Mouse (Mus musculus): ENCODE measurements around the gene Vgll4. TPM values are rescaled to one million over a fixed set of nuclear protein-coding genes. Genes with fewer than 3 reads are reported as not detected.

The Vgll4 gene
- polyA plus RNA-seq, 1 experiment from 2014 or later, result 73.1 TPM

DNA sequence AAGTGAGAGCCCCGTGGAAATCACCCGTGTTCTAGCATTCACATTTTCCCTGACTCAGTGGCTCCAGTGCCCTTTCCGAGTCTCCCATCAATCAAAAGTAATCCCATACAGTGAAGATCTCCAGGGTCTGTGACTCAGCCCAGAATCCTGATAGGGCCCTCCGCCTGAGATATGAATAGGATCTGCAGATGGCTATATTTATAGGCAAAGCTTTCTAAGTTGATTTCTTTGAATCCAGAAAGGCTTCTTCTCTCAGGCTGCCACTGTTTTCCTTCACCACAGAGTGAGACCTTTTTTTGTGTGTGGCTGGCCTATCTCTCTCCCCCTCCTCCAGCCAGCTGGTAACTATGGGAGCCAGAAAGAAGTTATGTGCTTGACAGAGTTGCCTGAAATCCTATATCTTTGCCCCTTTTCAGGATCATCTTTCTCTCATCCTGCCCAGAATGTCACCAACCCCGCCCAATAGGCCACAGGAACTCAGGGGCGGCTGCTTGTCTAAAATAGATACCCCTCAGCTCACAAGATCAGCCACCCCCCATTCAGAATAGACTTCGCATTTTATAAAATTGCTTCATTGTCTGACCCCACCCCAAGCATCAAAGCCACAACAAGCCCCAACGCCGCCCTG, 136.6 kb downstream of the Vgll4 start:
- Histone ChIP-seq H3K36me3 (ENCODE audit: control insufficient read depth, insufficient read depth, low read length) (no peaks in the 10 kb centered on the region), H3K4me1 (replicated peaks; ENCODE audit: control insufficient read depth, insufficient read depth, low read length) (no peaks in the 10 kb centered on the region), H3K9ac (ENCODE audit: low read length) (no peak overlapping the region), H3K27me3 (ENCODE audit: control insufficient read depth, insufficient read depth, low read length) (no peaks in the 10 kb centered on the region), H3K9me3 (ENCODE audit: control insufficient read depth, low read length) (no peaks in the 10 kb centered on the region), H3K4me3 (ENCODE audit: low read depth, low read length) (no peak overlapping the region), H3K27ac (ENCODE audit: low read depth, low read length) (no peak overlapping the region), H3K4me2 (ENCODE audit: low read depth, low read length, severe bottlenecking) (no peak overlapping the region)
- DNase-seq (ENCODE audit: low spot score), result no peak
- WGBS, result 87% methylated on average over 9 of the region's 9 CpGs
- no peak for ATAC-seq (replicated peaks; ENCODE audit: low FRiP score)

DNA sequence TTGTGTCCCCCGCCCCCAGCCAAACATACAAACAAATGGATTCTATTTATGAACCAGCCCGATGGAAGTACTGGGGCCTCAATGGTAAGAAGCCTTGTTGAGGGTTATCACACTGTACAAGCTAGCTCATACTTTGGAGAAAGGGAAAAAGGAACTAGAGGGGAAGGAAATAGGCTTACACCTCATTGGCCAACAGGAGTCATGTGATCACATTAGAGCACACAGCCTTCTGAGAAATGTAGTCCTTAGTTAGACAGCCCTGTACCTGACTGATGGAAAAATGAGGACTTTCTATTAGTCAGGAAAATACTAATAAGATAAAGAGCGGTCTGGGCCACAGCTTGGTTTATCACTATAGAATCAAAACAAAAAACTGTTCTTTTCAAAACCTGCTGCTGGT, 138.0 kb downstream of the Vgll4 start:
- Histone ChIP-seq H3K4me2 (ENCODE audit: low read depth, low read length, severe bottlenecking) (no peak overlapping the region), H3K36me3 (ENCODE audit: control insufficient read depth, insufficient read depth, low read length) (no peaks in the 10 kb centered on the region), H3K27me3 (ENCODE audit: control insufficient read depth, insufficient read depth, low read length) (no peaks in the 10 kb centered on the region), H3K4me3 (ENCODE audit: low read depth, low read length) (no peak overlapping the region), H3K9ac (ENCODE audit: low read length) (no peak overlapping the region), H3K27ac (ENCODE audit: low read depth, low read length) (no peak overlapping the region), H3K4me1 (replicated peaks; ENCODE audit: control insufficient read depth, insufficient read depth, low read length) (no peaks in the 10 kb centered on the region), H3K9me3 (ENCODE audit: control insufficient read depth, low read length) (no peaks in the 10 kb centered on the region)
- DNase-seq (ENCODE audit: low spot score) (no peak), ATAC-seq (replicated peaks; ENCODE audit: low FRiP score) (no peak)
- WGBS, result 92% methylated on average over 3 of the region's 3 CpGs

GRCm38 (mm10) chr6:114829660-114830438, 139.9 kb downstream of the Vgll4 start:
- no peak overlapping the region for H3K9ac ChIP-seq (ENCODE audit: low read length)
- 90% methylated on average over 9 of the region's 9 CpGs for WGBS
- H3K27ac ChIP-seq (ENCODE audit: low read depth, low read length), result no peak overlapping the region
- H3K4me1 ChIP-seq (replicated peaks; ENCODE audit: control insufficient read depth, insufficient read depth, low read length), result no peaks in the 10 kb centered on the region
- no peak for DNase-seq (ENCODE audit: low spot score)
- no peaks in the 10 kb centered on the region for H3K27me3 ChIP-seq (ENCODE audit: control insufficient read depth, insufficient read depth, low read length)
- H3K36me3 ChIP-seq (ENCODE audit: control insufficient read depth, insufficient read depth, low read length), result no peaks in the 10 kb centered on the region
- no peak overlapping the region for H3K4me2 ChIP-seq (ENCODE audit: low read depth, low read length, severe bottlenecking)
- no peak for ATAC-seq (replicated peaks; ENCODE audit: low FRiP score)
- H3K4me3 ChIP-seq (ENCODE audit: low read depth, low read length), result no peak overlapping the region
- no peaks in the 10 kb centered on the region for H3K9me3 ChIP-seq (ENCODE audit: control insufficient read depth, low read length)

DNA sequence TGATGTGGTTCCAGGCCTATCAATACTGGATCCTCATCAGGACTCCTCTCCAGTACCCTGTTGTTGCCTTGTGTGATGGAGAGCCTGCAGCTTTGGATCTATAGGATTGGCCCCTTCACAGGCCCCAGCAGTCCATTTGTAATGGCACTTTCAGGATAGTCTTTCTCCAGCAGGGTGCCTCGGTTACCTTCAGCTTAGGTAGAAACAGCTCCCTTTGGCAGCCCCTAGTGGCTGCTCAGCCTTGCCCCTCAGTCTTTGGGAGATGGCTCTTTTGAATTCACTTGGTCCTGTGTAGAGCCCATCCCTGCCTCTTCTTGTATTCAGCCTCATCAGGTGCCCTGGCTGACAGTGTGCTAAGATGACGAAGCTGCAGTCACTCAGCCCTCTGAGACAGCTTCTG, 142.9 kb downstream of the Vgll4 start:
- Histone ChIP-seq H3K4me2 (ENCODE audit: low read depth, low read length, severe bottlenecking) (no peak overlapping the region), H3K36me3 (ENCODE audit: control insufficient read depth, insufficient read depth, low read length) (no peaks in the 10 kb centered on the region), H3K9me3 (ENCODE audit: control insufficient read depth, low read length) (no peaks in the 10 kb centered on the region), H3K27ac (ENCODE audit: low read depth, low read length) (no peak overlapping the region), H3K9ac (ENCODE audit: low read length) (no peak overlapping the region), H3K27me3 (ENCODE audit: control insufficient read depth, insufficient read depth, low read length) (no peaks in the 10 kb centered on the region), H3K4me1 (replicated peaks; ENCODE audit: control insufficient read depth, insufficient read depth, low read length) (no peaks in the 10 kb centered on the region), H3K4me3 (ENCODE audit: low read depth, low read length) (no peak overlapping the region)
- ATAC-seq (replicated peaks; ENCODE audit: low FRiP score) (no peak), DNase-seq (ENCODE audit: low spot score) (no peak)
- 62% methylated on average over 2 of the region's 2 CpGs for WGBS

DNA sequence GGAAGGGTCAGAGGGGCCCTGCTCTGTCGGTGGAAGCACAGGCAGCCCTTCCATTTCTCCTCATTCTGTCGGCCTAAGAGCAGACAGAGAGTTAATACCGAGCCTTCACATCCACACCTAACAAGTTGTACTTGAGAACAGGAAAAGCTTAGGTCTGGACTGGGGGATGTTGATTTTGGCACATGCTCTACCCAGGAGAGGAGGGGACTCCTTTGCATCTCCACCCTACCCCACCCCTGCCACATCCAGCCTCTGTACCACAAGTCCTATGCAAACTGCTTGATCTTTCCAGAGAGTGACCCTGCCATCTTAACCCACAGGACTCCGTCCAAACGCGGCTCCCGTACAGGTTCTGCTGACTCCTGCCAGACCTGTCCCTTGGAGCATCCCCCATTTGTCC, 148.1 kb downstream of the Vgll4 start:
- Histone ChIP-seq H3K9me3 (ENCODE audit: control insufficient read depth, low read length) (no peaks in the 10 kb centered on the region), H3K4me2 (ENCODE audit: low read depth, low read length, severe bottlenecking) (no peak overlapping the region), H3K4me3 (ENCODE audit: low read depth, low read length) (no peak overlapping the region), H3K36me3 (ENCODE audit: control insufficient read depth, insufficient read depth, low read length) (no peaks in the 10 kb centered on the region), H3K27ac (ENCODE audit: low read depth, low read length) (no peak overlapping the region), H3K27me3 (ENCODE audit: control insufficient read depth, insufficient read depth, low read length) (no peaks in the 10 kb centered on the region), H3K4me1 (replicated peaks; ENCODE audit: control insufficient read depth, insufficient read depth, low read length) (no peaks in the 10 kb centered on the region; the same call in 1 of the 2 replicates), H3K9ac (ENCODE audit: low read length) (no peak overlapping the region)
- 93% methylated on average over 7 of the region's 7 CpGs for WGBS
- ATAC-seq (replicated peaks; ENCODE audit: low FRiP score) (no peak), DNase-seq (ENCODE audit: low spot score) (no peak)

DNA sequence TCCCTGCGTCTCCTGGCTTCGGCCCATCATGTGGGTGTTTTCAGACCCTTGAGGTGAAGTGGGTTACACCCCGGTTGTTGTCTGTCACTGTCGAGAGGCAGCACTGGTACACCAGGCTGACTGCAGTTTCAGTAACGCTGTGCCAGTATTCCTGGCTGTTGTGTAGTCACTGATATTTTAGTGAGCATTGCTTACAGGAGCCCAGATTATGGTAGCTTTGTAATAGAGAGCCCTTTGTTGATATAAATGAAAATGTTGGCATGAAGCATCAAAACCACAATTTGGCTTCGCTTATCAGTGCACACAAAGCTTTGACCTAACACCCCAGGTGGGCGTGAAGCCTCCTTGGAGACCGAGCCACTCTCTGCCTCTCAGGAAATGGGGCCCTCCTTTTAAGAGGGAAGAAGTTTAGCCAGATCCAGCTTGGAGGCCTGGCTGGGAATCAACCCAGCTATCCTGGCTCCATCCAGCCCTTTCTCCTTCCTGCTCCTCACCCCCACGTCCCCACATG, 149.8 kb downstream of the Vgll4 start:
- DNase-seq (ENCODE audit: low spot score), result no peak
- Histone ChIP-seq H3K9ac (ENCODE audit: low read length) (no peak overlapping the region), H3K4me1 (replicated peaks; ENCODE audit: control insufficient read depth, insufficient read depth, low read length) (no peaks in the 10 kb centered on the region; the same call in 1 of the 2 replicates), H3K27ac (ENCODE audit: low read depth, low read length) (no peak overlapping the region), H3K4me2 (ENCODE audit: low read depth, low read length, severe bottlenecking) (no peak overlapping the region), H3K9me3 (ENCODE audit: control insufficient read depth, low read length) (no peaks in the 10 kb centered on the region), H3K36me3 (ENCODE audit: control insufficient read depth, insufficient read depth, low read length) (no peaks in the 10 kb centered on the region), H3K4me3 (ENCODE audit: low read depth, low read length) (no peak overlapping the region), H3K27me3 (ENCODE audit: control insufficient read depth, insufficient read depth, low read length) (no peaks in the 10 kb centered on the region)
- no peak for ATAC-seq (replicated peaks; ENCODE audit: low FRiP score)
- 74% methylated on average over 9 of the region's 9 CpGs for WGBS

- WGBS, result 72% methylated on average over 6 of the region's 6 CpGs
- Histone ChIP-seq H3K4me1 (replicated peaks; ENCODE audit: control insufficient read depth, insufficient read depth, low read length) (no peaks in the 10 kb centered on the region; the same call in 1 of the 2 replicates), H3K36me3 (ENCODE audit: control insufficient read depth, insufficient read depth, low read length) (no peaks in the 10 kb centered on the region), H3K9me3 (ENCODE audit: control insufficient read depth, low read length) (no peaks in the 10 kb centered on the region), H3K9ac (ENCODE audit: low read length) (no peak overlapping the region), H3K4me3 (ENCODE audit: low read depth, low read length) (no peak overlapping the region), H3K4me2 (ENCODE audit: low read depth, low read length, severe bottlenecking) (no peak overlapping the region), H3K27me3 (ENCODE audit: control insufficient read depth, insufficient read depth, low read length) (no peaks in the 10 kb centered on the region), H3K27ac (ENCODE audit: low read depth, low read length) (no peak overlapping the region)
- DNase-seq (ENCODE audit: low spot score), result no peak
- ATAC-seq (replicated peaks; ENCODE audit: low FRiP score), result no peak
Observed at GRCm38 (mm10) chr6:114818471-114818870, 151.3 kb downstream of the Vgll4 start.

DNA sequence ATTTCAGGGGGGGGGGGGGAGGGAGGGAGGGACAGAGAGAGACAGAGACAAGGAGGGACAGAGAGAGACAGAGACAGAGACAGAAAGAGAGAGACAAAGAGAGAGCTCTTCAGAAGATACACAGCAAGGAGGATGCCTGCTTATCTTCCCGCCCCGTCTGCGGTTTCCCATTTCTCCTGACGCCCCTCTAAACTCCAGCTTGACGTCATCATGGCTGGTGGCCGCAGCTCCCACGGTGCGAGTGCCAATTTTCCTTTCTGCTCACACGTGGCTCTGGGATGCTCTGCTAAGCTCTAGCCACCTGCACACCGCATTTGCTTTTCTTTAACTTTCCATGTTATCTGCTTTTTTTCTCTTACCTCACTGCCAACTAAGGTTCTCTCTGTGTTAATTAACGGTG, 151.8 kb downstream of the Vgll4 start:
- DNase-seq (ENCODE audit: low spot score) (no peak), ATAC-seq (replicated peaks; ENCODE audit: low FRiP score) (no peak)
- Histone ChIP-seq H3K36me3 (ENCODE audit: control insufficient read depth, insufficient read depth, low read length) (no peaks in the 10 kb centered on the region), H3K4me2 (ENCODE audit: low read depth, low read length, severe bottlenecking) (no peak overlapping the region), H3K27me3 (ENCODE audit: control insufficient read depth, insufficient read depth, low read length) (no peaks in the 10 kb centered on the region), H3K4me3 (ENCODE audit: low read depth, low read length) (no peak overlapping the region), H3K9ac (ENCODE audit: low read length) (no peak overlapping the region), H3K9me3 (ENCODE audit: control insufficient read depth, low read length) (no peaks in the 10 kb centered on the region), H3K4me1 (replicated peaks; ENCODE audit: control insufficient read depth, insufficient read depth, low read length) (no peaks in the 10 kb centered on the region; the same call in 1 of the 2 replicates), H3K27ac (ENCODE audit: low read depth, low read length) (no peak overlapping the region)
- WGBS, result 68% methylated on average over 11 of the region's 11 CpGs
